Mouse (Mus musculus) lung, postnatal 0 days (tissue): Measurements from ENCODE around the gene Gsto2.

ENCODE experiments used
- CTCF ChIP-seq: IDR thresholded peaks from 2 replicates; pipeline ENCODE4 v1.5.1; 2016; ENCODE audit warnings: antibody characterized with exemption, mild to moderate bottlenecking
- EP300 ChIP-seq: IDR thresholded peaks from 2 replicates; pipeline ENCODE4 v1.6.1; 2016; ENCODE audit warnings: antibody characterized with exemption, mild to moderate bottlenecking, control low read depth

DNA sequence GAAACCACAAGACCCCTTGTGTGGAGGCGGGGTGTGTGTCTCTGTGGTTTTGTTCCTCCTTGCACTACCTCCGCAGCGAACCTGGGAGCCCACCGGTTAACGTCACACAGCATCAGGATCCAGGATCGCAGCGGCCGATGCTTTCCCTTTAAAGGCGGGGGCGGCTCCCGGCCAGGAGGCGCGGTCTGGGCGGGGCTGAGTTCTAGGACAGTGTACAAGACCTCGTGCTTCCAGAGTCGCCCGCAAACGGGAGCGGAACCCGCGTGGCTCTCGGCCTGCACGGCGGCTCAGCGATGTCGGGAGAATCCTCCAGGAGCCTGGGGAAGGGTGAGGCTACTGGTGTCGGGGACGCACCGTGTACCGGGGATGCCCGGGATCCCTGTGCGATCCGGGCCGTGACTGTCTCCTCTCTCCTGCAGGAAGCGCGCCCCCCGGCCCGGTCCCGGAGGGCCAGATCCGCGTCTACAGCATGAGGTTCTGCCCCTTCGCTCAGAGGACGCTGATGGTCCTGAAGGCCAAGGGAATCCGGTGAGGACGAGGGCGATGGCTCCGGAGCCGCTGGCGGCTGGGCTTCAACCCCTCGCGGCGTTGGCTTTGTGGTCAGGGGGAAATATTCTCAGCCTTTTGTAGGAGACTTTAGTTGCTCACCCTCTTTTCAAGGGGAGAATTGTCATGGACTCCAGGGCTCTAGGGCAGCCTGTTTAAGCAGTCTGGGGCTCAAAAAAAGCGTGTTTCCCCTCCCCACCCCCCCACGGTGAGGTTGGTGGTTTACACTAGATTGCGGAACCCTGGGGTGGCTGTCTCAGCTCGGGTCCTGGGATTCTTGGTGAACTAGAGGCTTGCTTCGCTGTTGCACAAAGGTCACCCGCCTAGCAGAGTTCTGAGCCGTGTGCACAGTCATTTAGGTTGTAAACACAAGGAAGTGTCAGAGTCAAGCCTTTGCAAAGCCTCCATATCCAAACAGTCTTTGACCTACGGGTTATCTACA lies 10.2 kb upstream of the Gsto2 start, which contains the start of gene Gsto1:
- TF ChIP-seq CTCF (peak; percentile 5; the same call in 1 of the 2 replicates), EP300 (no peak)
